Mouse (Mus musculus) ES-Bruce4 (cell line): Measurements from ENCODE around the gene Slc28a3. TPM values are rescaled to one million over a fixed set of nuclear protein-coding genes. Genes with fewer than 3 reads are reported as not detected.

ENCODE experiments used
- H3K27ac ChIP-seq: 2 replicates; pipeline ENCODE4 v1.5.1; 2012; ENCODE audit warnings: low read length, inconsistent platforms; ENCODE audit not compliant: insufficient read depth
- H3K27me3 ChIP-seq: 2 replicates; pipeline ENCODE4 v1.6.1; 2012; ENCODE audit warnings: mild to moderate bottlenecking, low read length, inconsistent platforms; ENCODE audit not compliant: control insufficient read depth, poor library complexity, insufficient read depth, severe bottlenecking
- H3K36me3 ChIP-seq: 2 replicates; pipeline ENCODE4 v1.6.1; 2012; ENCODE audit warnings: inconsistent platforms, mild to moderate bottlenecking, low read length, moderate library complexity; ENCODE audit not compliant: control insufficient read depth, poor library complexity, insufficient read depth, severe bottlenecking
- H3K4me1 ChIP-seq: one replicate; pipeline ENCODE4 v1.8.1; 2011; ENCODE audit warnings: low read length; ENCODE audit not compliant: control insufficient read depth, insufficient read depth
- H3K4me3 ChIP-seq: 2 replicates; pipeline ENCODE4 v1.5.1; 2011; ENCODE audit warnings: low read depth, mild to moderate bottlenecking, low read length
- H3K9ac ChIP-seq: 2 replicates; pipeline ENCODE4 v1.6.1; 2012; ENCODE audit warnings: low read depth, mild to moderate bottlenecking, inconsistent platforms; ENCODE audit not compliant: poor library complexity, severe bottlenecking
- H3K9me3 ChIP-seq: replicated peaks from 2 replicates; pipeline ENCODE4 v1.6.1; 2012; ENCODE audit warnings: mild to moderate bottlenecking, low read length, inconsistent platforms; ENCODE audit not compliant: control insufficient read depth, poor library complexity, insufficient read depth, severe bottlenecking
- CTCF ChIP-seq: IDR thresholded peaks from one replicate; pipeline ENCODE4 v1.8.1; 2011; ENCODE audit warnings: low read depth, low read length
- EP300 ChIP-seq: IDR thresholded peaks from 2 replicates; pipeline ENCODE4 v1.6.1; 2011; ENCODE audit warnings: low read depth, low read length; ENCODE audit not compliant: insufficient read depth
- POLR2A ChIP-seq: IDR thresholded peaks from one replicate; pipeline ENCODE4 v1.8.1; 2011; ENCODE audit warnings: low read length; ENCODE audit not compliant: insufficient read depth
- polyA plus RNA-seq: library from polyadenylated mRNA; stranded (reverse); fragments of >200 nt; gene quantifications from 2 replicates; pipeline ENCODE4 v1.2.4, GENCODE M21; 2011; ENCODE audit warnings: low read depth; ENCODE audit not compliant: missing spikeins, insufficient read depth, insufficient read length

The Slc28a3 gene
- polyA plus RNA-seq, 1 experiment, result 0.31 TPM

DNA sequence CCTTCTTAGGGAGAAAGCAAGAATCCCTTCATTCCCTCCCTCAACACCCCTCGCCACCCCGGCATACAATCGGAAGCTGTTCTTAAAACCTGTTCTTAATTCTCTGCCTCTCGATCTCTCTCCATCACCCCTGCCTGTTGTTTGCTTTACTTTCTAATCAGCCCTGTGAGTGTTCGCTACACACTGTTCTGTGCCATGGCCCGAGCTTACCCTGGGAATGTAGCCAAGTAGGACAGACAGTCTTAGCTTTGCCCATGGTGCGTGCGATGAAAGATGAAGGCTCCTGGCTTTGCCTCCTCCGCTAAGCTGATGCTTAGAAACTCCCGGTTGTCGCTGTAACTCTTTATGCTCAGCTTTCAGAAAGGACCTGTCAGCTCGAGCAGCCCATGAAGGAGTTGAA lies 112.9 kb downstream of the Slc28a3 start:
- no peaks in the 10 kb centered on the region for H3K4me1 ChIP-seq
- no peaks in the 10 kb centered on the region for H3K9me3 ChIP-seq
- H3K27ac ChIP-seq, result no peak overlapping the region
- TF ChIP-seq POLR2A (no peak), EP300 (no peak), CTCF (no peak)
- no peaks in the 10 kb centered on the region for H3K36me3 ChIP-seq
- no peaks in the 10 kb centered on the region for H3K27me3 ChIP-seq
- no peak overlapping the region for H3K4me3 ChIP-seq
- no peak overlapping the region for H3K9ac ChIP-seq

Other genes with a start within 250 kb of the Slc28a3 start
- 5.8 and 7.1 TPM in 2 replicates for gene 2210016F16Rik, start 225.7 kb downstream of the Slc28a3 start, polyA plus RNA-seq
- gene Rmi1, start 208.6 kb downstream of the Slc28a3 start, polyA plus RNA-seq, result 31.3 and 31.7 TPM in 2 replicates
- 2,168 and 2,237 TPM in 2 replicates for gene Hnrnpk, start 207.5 kb downstream of the Slc28a3 start, polyA plus RNA-seq
- gene Ntrk2, start 195.7 kb upstream of the Slc28a3 start, polyA plus RNA-seq, result 0.73 and 1.7 TPM in 2 replicates